Mouse (Mus musculus) limb, embryonic 14.5 days (tissue): ENCODE measurements around the gene Wdr18. TPM values are rescaled to one million over a fixed set of nuclear protein-coding genes. Genes with fewer than 3 reads are reported as not detected.
A peak's percentile ranks its signal among the peaks of the same experiment; 100 is the strongest.

Source experiments
- ATAC-seq: fragments of 200-750 bp; cut with Nextera tagmentation; 2 replicates; pipeline ENCODE4 v1.8.0; 2017; ENCODE audit warnings: low read depth, moderate number of reproducible peaks, moderate TSS enrichment; ENCODE audit not compliant: low FRiP score
- DNase-seq: peaks from one replicate; pipeline ENCODE4 v3.0.0-alpha.2; 2015; ENCODE audit warnings: low spot score
- H3K27ac ChIP-seq: fragments of 300-500 bp; sonication (generic); replicated peaks from 2 replicates; pipeline ENCODE4 v1.5.1; 2014; ENCODE audit warnings: low read depth, mild to moderate bottlenecking, low read length, moderate library complexity, mixed read lengths
- H3K27me3 ChIP-seq: fragments of 300-500 bp; sonication (generic); 2 replicates; pipeline ENCODE4 v1.6.1; 2014; ENCODE audit warnings: low read length, mixed read lengths; ENCODE audit not compliant: control insufficient read depth, insufficient read depth
- H3K36me3 ChIP-seq: fragments of 300-500 bp; sonication (generic); 2 replicates; pipeline ENCODE4 v1.6.1; 2014; ENCODE audit warnings: mild to moderate bottlenecking, low read length, moderate library complexity, mixed read lengths; ENCODE audit not compliant: control insufficient read depth, insufficient read depth
- H3K4me1 ChIP-seq: fragments of 300-500 bp; sonication (generic); 2 replicates; pipeline ENCODE4 v1.6.1; 2014; ENCODE audit warnings: antibody characterized with exemption, low read length, mixed read lengths; ENCODE audit not compliant: control insufficient read depth, insufficient read depth
- H3K4me2 ChIP-seq: fragments of 300-500 bp; sonication (generic); replicated peaks from 2 replicates; pipeline ENCODE4 v1.6.1; 2014; ENCODE audit warnings: low read depth, mild to moderate bottlenecking, low read length, moderate library complexity; ENCODE audit not compliant: severe bottlenecking
- H3K4me3 ChIP-seq: fragments of 300-500 bp; sonication (generic); replicated peaks from 2 replicates; pipeline ENCODE4 v1.5.1; 2014; ENCODE audit warnings: low read length
- H3K9ac ChIP-seq: fragments of 300-500 bp; sonication (generic); 2 replicates; pipeline ENCODE4 v1.6.1; 2014; ENCODE audit warnings: mild to moderate bottlenecking, low read depth, low read length, moderate library complexity; ENCODE audit not compliant: severe bottlenecking
- H3K9me3 ChIP-seq: fragments of 300-500 bp; sonication (generic); 2 replicates; pipeline ENCODE4 v1.6.1; 2016; ENCODE audit warnings: low read length; ENCODE audit not compliant: control insufficient read depth
- POLR2A ChIP-seq: fragments of 200-500 bp; IDR thresholded peaks from 2 replicates; pipeline ENCODE4 v1.8.0; 2012; ENCODE audit warnings: inconsistent platforms, mild to moderate bottlenecking, moderate library complexity, borderline replicate concordance; ENCODE audit not compliant: insufficient read depth, insufficient read length; ENCODE audit errors: extremely low read depth
- WGBS: fragments of 180-500 bp; shearing (Covaris S2); extraction: QIAGEN DNeasy Blood & Tissue Kit; methylation state at CpG from one replicate; pipeline ENCODE4 v1.1.7; 2014; 5-methylcytosine and 5-hydroxymethylcytosine counted together
- polyA plus RNA-seq, 2 experiments: library from polyadenylated mRNA; depleted of rRNA in 1 of 2; stranded (reverse) in 1 of 2; unstranded in 1 of 2; fragments of >200 nt; fragmentation: Nextera tagmentation in 1 of 2; extraction: Ambion mirVana in 1 of 2; gene quantifications; 2 replicates each; pipeline versions ENCODE4 v1.2.1 to v1.2.3; 2012 to 2014

The Wdr18 gene
- polyA plus RNA-seq, 2 experiments: 58.7 to 106 TPM

DNA sequence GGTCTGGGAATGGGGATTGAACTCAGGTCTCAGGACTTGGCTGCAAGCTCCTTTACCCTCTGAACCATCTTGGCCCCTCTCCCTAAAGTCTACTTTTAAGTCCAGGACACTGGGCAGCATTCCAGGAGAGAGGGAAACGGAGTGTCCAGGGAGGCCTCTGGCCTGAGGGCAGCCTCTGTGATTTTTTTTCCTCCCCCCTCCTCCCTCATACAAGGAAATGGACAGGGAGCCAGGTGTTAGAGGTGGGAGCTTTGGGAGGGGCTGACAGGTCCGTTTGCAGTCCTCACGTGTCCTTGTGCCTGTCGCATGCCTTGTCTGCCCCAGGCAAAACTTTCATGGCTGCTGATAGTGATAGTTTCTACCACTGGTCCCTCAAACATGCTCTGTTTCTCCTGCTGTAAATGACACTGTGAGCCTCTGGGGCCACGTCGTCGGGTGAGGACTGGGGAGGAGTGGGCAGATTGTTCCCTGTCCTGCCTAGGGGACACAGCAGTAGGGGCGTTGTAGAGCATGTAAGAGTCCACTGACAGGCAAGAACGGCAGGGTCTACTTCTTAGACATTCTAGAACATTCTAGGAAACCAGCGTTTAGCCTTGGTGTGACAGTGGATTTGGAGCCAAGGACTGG is 23.6 kb upstream of the Wdr18 start:
- H3K36me3 ChIP-seq: peaks cover 51% of the 10 kb centered on the region

DNA sequence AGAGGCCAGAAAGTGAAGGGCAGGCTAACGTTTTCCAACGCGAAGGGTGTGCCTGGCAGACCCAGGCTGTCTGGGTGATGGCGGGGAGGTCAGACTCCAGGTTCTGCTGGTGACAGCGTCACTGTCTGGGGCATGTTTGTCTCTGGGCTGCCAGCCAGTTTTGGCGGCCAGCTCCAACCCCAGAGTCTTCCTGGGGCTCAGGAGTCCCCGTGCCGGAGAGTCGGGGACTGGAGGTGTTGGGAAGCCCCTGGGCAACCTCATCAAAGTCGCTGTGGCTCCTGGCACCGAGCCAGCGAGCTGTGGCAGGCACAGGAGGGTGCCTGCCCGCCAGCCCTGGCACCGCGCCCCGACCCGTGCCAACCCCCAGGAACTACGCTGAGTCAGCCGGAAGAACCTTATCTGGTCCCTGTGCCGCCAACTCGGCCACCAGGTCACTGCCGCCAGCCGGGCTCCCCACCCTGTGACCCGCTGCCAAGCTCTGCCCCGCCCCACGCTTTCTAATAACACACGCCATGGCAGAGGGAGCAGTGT is 23.0 kb upstream of the Wdr18 start:
- Histone ChIP-seq H3K4me2 (no peak overlapping the region), H3K4me1 (peaks cover 27% of the 10 kb centered on the region), H3K36me3 (peaks cover 49% of the 10 kb centered on the region), H3K9ac (no peak overlapping the region), H3K27me3 (no peaks in the 10 kb centered on the region), H3K27ac (0 out of 2 replicates have a peak overlapping the region, but pooled peaks have one; percentile 22), H3K4me3 (no peak overlapping the region), H3K9me3 (no peaks in the 10 kb centered on the region)
- ATAC-seq (no peak), DNase-seq (no peak)
- 68% methylated on average over 25 of the region's 27 CpGs for WGBS
- TF ChIP-seq POLR2A: no peak

More for the DNA sequence above, 23.6 kb upstream of the Wdr18 start:
- ATAC-seq: no peak
- H3K27me3 ChIP-seq: no peaks in the 10 kb centered on the region
- H3K9ac ChIP-seq: no peak overlapping the region
- no peak overlapping the region for H3K4me2 ChIP-seq
- no peak for TF ChIP-seq POLR2A
- 0 out of 2 replicates have a peak overlapping the region, but pooled peaks have one; percentile 22 for H3K27ac ChIP-seq
- WGBS: 60% methylated on average over 10 of the region's 10 CpGs
- no peaks in the 10 kb centered on the region for H3K9me3 ChIP-seq
- no peak overlapping the region for H3K4me3 ChIP-seq
- DNase-seq: no peak
- peaks cover 30% of the 10 kb centered on the region for H3K4me1 ChIP-seq

DNA sequence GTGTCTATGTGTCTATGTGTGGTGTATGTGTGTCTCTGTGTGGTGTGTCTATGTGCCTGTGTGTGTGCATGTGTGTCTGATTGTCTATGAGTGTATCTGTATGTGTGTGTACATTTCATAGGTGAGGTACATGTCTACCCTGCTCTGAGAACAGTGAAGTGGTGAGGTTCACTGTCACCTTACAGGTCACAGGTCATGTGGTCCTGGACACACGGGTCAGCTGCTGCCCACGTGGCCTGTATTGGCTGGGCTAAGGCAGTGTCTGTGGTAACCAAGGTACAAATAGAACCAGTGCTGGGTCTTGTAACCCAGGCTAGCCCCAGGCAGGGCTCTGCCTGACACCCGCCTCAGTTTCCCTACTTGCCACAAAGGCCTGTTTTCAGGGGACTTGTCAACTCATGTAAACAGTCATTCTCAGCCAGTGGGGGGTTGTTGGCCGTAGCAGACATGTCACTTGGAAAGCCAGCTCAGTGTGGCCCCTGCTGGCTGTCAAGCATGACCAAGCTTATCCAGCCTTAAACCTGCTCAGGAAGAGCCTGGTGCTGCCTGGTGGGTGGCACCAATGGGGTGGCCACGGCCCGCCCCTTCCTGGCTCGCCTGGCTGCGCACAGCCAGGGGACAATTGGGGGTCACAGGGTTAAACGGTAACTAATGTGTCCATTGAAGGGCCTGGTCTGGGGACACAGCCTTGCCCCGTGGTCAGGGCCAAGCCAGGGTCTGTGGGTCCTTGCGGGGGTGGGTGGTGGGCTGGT is 22.0 kb upstream of the Wdr18 start:
- H3K4me2 ChIP-seq: no peak overlapping the region
- no peak for TF ChIP-seq POLR2A
- H3K27me3 ChIP-seq: no peaks in the 10 kb centered on the region
- no peak overlapping the region for H3K27ac ChIP-seq
- no peak overlapping the region for H3K4me3 ChIP-seq
- no peak for DNase-seq
- 69% methylated on average over 11 of the region's 11 CpGs for WGBS
- no peaks in the 10 kb centered on the region for H3K9me3 ChIP-seq
- H3K36me3 ChIP-seq: peaks cover 43% of the 10 kb centered on the region
- no peak for ATAC-seq
- H3K4me1 ChIP-seq: peaks cover 17% of the 10 kb centered on the region
- no peak overlapping the region for H3K9ac ChIP-seq

DNA sequence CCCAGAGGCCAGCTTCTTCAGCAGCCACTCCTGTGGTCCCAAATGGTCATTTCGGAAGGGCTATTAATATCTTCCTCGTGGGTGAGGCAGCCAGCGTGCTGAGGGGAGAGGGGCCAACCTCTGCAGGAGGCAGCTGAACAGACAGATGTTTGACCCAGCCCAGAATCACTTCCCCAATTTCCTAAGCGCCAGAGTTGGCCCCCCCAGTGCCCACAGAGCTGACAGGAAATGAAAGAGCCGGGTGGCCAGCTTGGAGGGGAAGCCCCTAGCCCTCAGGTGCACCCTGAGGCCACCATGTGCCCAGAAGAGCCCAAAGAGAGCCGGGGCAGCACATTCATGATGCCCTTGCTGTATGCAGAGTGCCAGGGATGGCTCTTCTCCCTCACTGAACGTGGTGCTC is 19.2 kb upstream of the Wdr18 start:
- no peak overlapping the region for H3K4me3 ChIP-seq
- no peak for TF ChIP-seq POLR2A
- H3K9ac ChIP-seq: no peak overlapping the region
- H3K27ac ChIP-seq: no peak overlapping the region
- peaks cover 29% of the 10 kb centered on the region for H3K4me1 ChIP-seq
- no peak overlapping the region for H3K4me2 ChIP-seq
- H3K36me3 ChIP-seq: peaks cover 29% of the 10 kb centered on the region
- 59% methylated on average over 7 of the region's 7 CpGs for WGBS
- ATAC-seq (no peak), DNase-seq (no peak)
- no peaks in the 10 kb centered on the region for H3K9me3 ChIP-seq
- H3K27me3 ChIP-seq: no peaks in the 10 kb centered on the region

DNA sequence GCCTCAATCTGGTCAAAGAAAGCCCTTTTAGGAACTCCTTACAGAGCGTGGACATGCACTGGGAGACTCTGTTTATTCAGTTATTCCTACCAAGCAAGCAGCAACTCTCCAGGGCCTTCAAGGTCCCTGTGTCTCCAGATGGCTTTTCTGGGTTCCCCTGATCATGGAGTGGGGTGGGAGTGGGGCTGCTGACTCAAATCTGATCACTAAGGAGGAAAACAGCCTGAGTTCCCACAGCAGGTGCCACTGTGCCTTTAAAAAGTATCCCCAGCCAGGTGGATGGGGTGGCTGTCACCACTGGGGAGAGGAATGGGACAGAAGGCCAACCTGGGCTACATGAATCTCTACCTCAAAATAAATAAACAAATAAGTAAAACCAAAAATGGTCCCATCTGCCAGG is 17.0 kb upstream of the Wdr18 start:
- H3K4me2 ChIP-seq: no peak overlapping the region
- peaks cover 19% of the 10 kb centered on the region for H3K4me1 ChIP-seq
- no peaks in the 10 kb centered on the region for H3K27me3 ChIP-seq
- H3K9me3 ChIP-seq: no peaks in the 10 kb centered on the region
- DNase-seq: no peak
- no peak for ATAC-seq
- no peak overlapping the region for H3K9ac ChIP-seq
- peaks cover 31% of the 10 kb centered on the region for H3K36me3 ChIP-seq
- H3K4me3 ChIP-seq: no peak overlapping the region
- H3K27ac ChIP-seq: no peak overlapping the region
- WGBS: 100% methylated on average over 1 of the region's 1 CpGs
- no peak for TF ChIP-seq POLR2A
